Mouse (Mus musculus) heart, embryonic 11.5 days (tissue): ENCODE data around the gene Zdhhc9. TPM values are rescaled to one million over a fixed set of nuclear protein-coding genes. Genes with fewer than 3 reads are reported as not detected.

Experiments
- ATAC-seq: fragments of 200-750 bp; cut with Nextera tagmentation; replicated peaks from 2 replicates; pipeline ENCODE4 v1.8.0; 2017; ENCODE audit warnings: moderate library complexity; ENCODE audit not compliant: insufficient number of reproducible peaks, low FRiP score, low TSS enrichment
- H3K27ac ChIP-seq: fragments of 300-500 bp; sonication (generic); 2 replicates; pipeline ENCODE4 v1.5.1; 2014; ENCODE audit warnings: mild to moderate bottlenecking, low read depth, low read length
- H3K27me3 ChIP-seq: fragments of 300-500 bp; sonication (generic); 2 replicates; pipeline ENCODE4 v1.6.1; 2014; ENCODE audit warnings: mild to moderate bottlenecking, low read length, mixed read lengths; ENCODE audit not compliant: control insufficient read depth, insufficient read depth
- H3K36me3 ChIP-seq: fragments of 300-500 bp; sonication (generic); 2 replicates; pipeline ENCODE4 v1.6.1; 2014; ENCODE audit warnings: mild to moderate bottlenecking, low read length, moderate library complexity, mixed read lengths; ENCODE audit not compliant: control insufficient read depth, insufficient read depth
- H3K4me1 ChIP-seq: fragments of 300-500 bp; sonication (generic); 2 replicates; pipeline ENCODE4 v1.6.1; 2014; ENCODE audit warnings: low read length; ENCODE audit not compliant: control insufficient read depth, insufficient read depth
- H3K4me2 ChIP-seq: fragments of 300-500 bp; sonication (generic); 2 replicates; pipeline ENCODE4 v1.6.1; 2014; ENCODE audit warnings: mild to moderate bottlenecking, moderate library complexity
- H3K4me3 ChIP-seq: fragments of 300-500 bp; sonication (generic); 2 replicates; pipeline ENCODE4 v1.5.1; 2014; ENCODE audit warnings: low read depth, low read length
- H3K9ac ChIP-seq: fragments of 300-500 bp; sonication (generic); 2 replicates; pipeline ENCODE4 v1.6.1; 2014; ENCODE audit warnings: mild to moderate bottlenecking, low read depth, low read length, moderate library complexity
- H3K9me3 ChIP-seq: fragments of 300-500 bp; sonication (generic); replicated peaks from 2 replicates; pipeline ENCODE4 v1.6.1; 2016; ENCODE audit warnings: low read length; ENCODE audit not compliant: control insufficient read depth
- WGBS: fragments of 180-500 bp; shearing (Covaris S2); extraction: QIAGEN DNeasy Blood & Tissue Kit; methylation state at CpG from one replicate; pipeline ENCODE4 v1.1.7; 2014; ENCODE audit not compliant: insufficient replicate concordance; 5-methylcytosine and 5-hydroxymethylcytosine counted together
- polyA plus RNA-seq: library from polyadenylated mRNA; unstranded; fragments of >200 nt; fragmentation: Nextera tagmentation; extraction: Ambion mirVana; gene quantifications from 2 replicates; pipeline ENCODE4 v1.2.1, GENCODE M21; 2014

Gene Zdhhc9
- polyA plus RNA-seq, 1 experiment from 2014 or later, result 2.9 TPM

GRCm38 (mm10) chrX:48157396-48157795 is 51.3 kb downstream of the Zdhhc9 start:
- Histone ChIP-seq H3K36me3 (no peaks in the 10 kb centered on the region), H3K9me3 (no peaks in the 10 kb centered on the region), H3K27ac (no peak overlapping the region), H3K4me1 (no peaks in the 10 kb centered on the region), H3K27me3 (no peaks in the 10 kb centered on the region), H3K9ac (no peak overlapping the region), H3K4me3 (no peak overlapping the region), H3K4me2 (no peak overlapping the region)
- no peak for ATAC-seq
- 84% methylated on average over 8 of the region's 8 CpGs for WGBS

GRCm38 (mm10) chrX:48155489-48155888 is 53.2 kb downstream of the Zdhhc9 start:
- H3K9me3 ChIP-seq, result no peaks in the 10 kb centered on the region
- no peak overlapping the region for H3K4me3 ChIP-seq
- no peak overlapping the region for H3K4me2 ChIP-seq
- no peak overlapping the region for H3K27ac ChIP-seq
- H3K27me3 ChIP-seq, result no peaks in the 10 kb centered on the region
- H3K9ac ChIP-seq, result no peak overlapping the region
- ATAC-seq, result no peak
- H3K4me1 ChIP-seq, result no peaks in the 10 kb centered on the region
- H3K36me3 ChIP-seq, result no peaks in the 10 kb centered on the region
- WGBS, result 79% methylated on average over 6 of the region's 6 CpGs

GRCm38 (mm10) chrX:48153949-48154348 is 54.7 kb downstream of the Zdhhc9 start:
- no peak overlapping the region for H3K9ac ChIP-seq
- no peak overlapping the region for H3K27ac ChIP-seq
- H3K4me2 ChIP-seq, result no peak overlapping the region
- no peak for ATAC-seq
- WGBS, result 53% methylated on average over 2 of the region's 2 CpGs
- H3K4me1 ChIP-seq, result no peaks in the 10 kb centered on the region
- H3K27me3 ChIP-seq, result no peaks in the 10 kb centered on the region
- no peak overlapping the region for H3K4me3 ChIP-seq
- no peaks in the 10 kb centered on the region for H3K36me3 ChIP-seq
- H3K9me3 ChIP-seq, result no peaks in the 10 kb centered on the region

- Histone ChIP-seq H3K4me2 (no peak overlapping the region), H3K4me1 (no peaks in the 10 kb centered on the region), H3K9ac (no peak overlapping the region), H3K36me3 (no peaks in the 10 kb centered on the region), H3K4me3 (no peak overlapping the region), H3K9me3 (no peaks in the 10 kb centered on the region), H3K27me3 (no peaks in the 10 kb centered on the region), H3K27ac (no peak overlapping the region)
- ATAC-seq, result no peak
- 54% methylated on average over 2 of the region's 2 CpGs for WGBS
Measured at GRCm38 (mm10) chrX:48153414-48153813, 55.3 kb downstream of the Zdhhc9 start.

GRCm38 (mm10) chrX:48152106-48152505 is 56.6 kb downstream of the Zdhhc9 start:
- no peak overlapping the region for H3K9ac ChIP-seq
- no peaks in the 10 kb centered on the region for H3K27me3 ChIP-seq
- no peak overlapping the region for H3K4me2 ChIP-seq
- 70% methylated on average over 7 of the region's 7 CpGs for WGBS
- ATAC-seq, result no peak
- no peak overlapping the region for H3K27ac ChIP-seq
- H3K9me3 ChIP-seq, result no peaks in the 10 kb centered on the region
- H3K4me1 ChIP-seq, result no peaks in the 10 kb centered on the region
- no peak overlapping the region for H3K4me3 ChIP-seq
- no peaks in the 10 kb centered on the region for H3K36me3 ChIP-seq

GRCm38 (mm10) chrX:48147741-48148186 is 60.9 kb downstream of the Zdhhc9 start:
- Histone ChIP-seq H3K4me3 (no peak overlapping the region), H3K4me1 (no peaks in the 10 kb centered on the region), H3K27ac (no peak overlapping the region), H3K36me3 (no peaks in the 10 kb centered on the region), H3K4me2 (no peak overlapping the region), H3K9me3 (no peaks in the 10 kb centered on the region), H3K27me3 (no peaks in the 10 kb centered on the region), H3K9ac (no peak overlapping the region)
- no peak for ATAC-seq
- 82% methylated on average over 7 of the region's 7 CpGs for WGBS

- Histone ChIP-seq H3K9me3 (no peaks in the 10 kb centered on the region), H3K9ac (no peak overlapping the region), H3K27me3 (no peaks in the 10 kb centered on the region), H3K27ac (no peak overlapping the region), H3K4me3 (no peak overlapping the region), H3K4me1 (no peaks in the 10 kb centered on the region), H3K36me3 (no peaks in the 10 kb centered on the region), H3K4me2 (no peak overlapping the region)
- WGBS, result 83% methylated on average over 2 of the region's 2 CpGs
- ATAC-seq, result no peak
Measured at GRCm38 (mm10) chrX:48147226-48147625, 61.5 kb downstream of the Zdhhc9 start.

- Histone ChIP-seq H3K27ac (no peak within 1 kb of the TSS), H3K9ac (no peak within 1 kb of the TSS), H3K4me3 (no peak within 1 kb of the TSS), H3K4me1 (no peaks in the 10 kb centered on the region), H3K4me2 (no peak within 1 kb of the TSS), H3K36me3 (no peaks in the 10 kb centered on the region), H3K9me3 (no peaks in the 10 kb centered on the region), H3K27me3 (no peaks in the 10 kb centered on the region)
- WGBS, result 82% methylated on average over 4 of the region's 4 CpGs
- no peak for ATAC-seq
Measured at GRCm38 (mm10) chrX:48146262-48146661, 62.4 kb downstream of the Zdhhc9 start, which contains the start of gene Sash3. Sash3 (plus strand) TSS chrX:48146436.
